In the genomic region with DNA sequence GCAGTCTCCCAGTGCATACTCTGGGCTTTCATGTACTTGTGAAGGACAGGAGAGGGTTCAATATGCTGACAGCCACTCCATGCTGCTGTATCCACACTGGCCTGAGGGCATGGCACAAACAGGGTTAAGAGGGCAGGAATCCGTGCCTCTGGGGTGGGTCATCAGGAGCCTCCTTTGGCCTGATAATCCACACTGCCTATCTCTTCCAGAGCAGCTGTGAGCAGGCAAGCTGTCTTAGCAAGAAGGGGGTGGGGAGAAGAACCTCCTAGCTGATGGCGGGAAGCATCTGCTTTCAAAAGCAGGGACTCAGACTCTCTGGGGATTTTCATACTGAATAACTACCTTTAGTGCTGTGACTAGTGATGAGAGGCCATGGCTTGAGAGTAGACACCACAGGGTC, we compare ENCODE assay signal across 15 mouse cellular contexts. TPM values are rescaled to one million over a fixed set of nuclear protein-coding genes. Genes with fewer than 3 reads are reported as not detected.
DNase-seq lines count a peak whose midpoint lies in the region; ATAC-seq and TF ChIP-seq lines count a peak whose summit lies in the region.
"Had no signal": no experiment of that assay in that cellular context is flagged by ENCODE, and none has a peak within 500 bp of the region (broad histone marks: within the 10 kb centered on the region; RNA-seq: fewer than 3 reads in every experiment).

No protein-coding gene starts in this region.

- TF ChIP-seq POLR2A in cerebellum, adult 2 months (IDR thresholded peaks at IDR 0.05; ENCODE audit: borderline replicate concordance, insufficient read depth, low read length) = no peak

- peak; percentile 92 for DNase-seq in heart, embryonic 10.5 days (ENCODE audit: low spot score)
- DNase-seq in heart, postnatal 10 days = no peak
- peak; percentile 38 for DNase-seq in G1E (ENCODE audit: low spot score)
- no peak for DNase-seq in cerebellum, adult 2 months
- DNase-seq in Muller cell, postnatal 12 days (ENCODE audit: inconsistent ontology term) = no peak
- DNase-seq: adrenal gland, postnatal 14 days; cerebellum, adult 11-12 months; embryo, embryonic 11 days; thymus, adult 18-20 months had no signal

- intact Hi-C loops in heart, postnatal 10 days (cut with DNase I) = no loop called here

- peaks cover 24% of the 10 kb centered on the region for H3K4me1 ChIP-seq in heart, embryonic 10.5 days
- H3K4me1 ChIP-seq in G1E (ENCODE audit: insufficient read depth, low read depth, low read length) = peaks cover 85% of the 10 kb centered on the region
- H3K4me1 ChIP-seq in cerebellum, adult 2 months (ENCODE audit: control insufficient read depth, insufficient read depth, low read length) = no peaks in the 10 kb centered on the region
- H3K4me1 ChIP-seq: lung, embryonic 15.5 days had no signal

- H3K9me3 ChIP-seq in heart, embryonic 10.5 days = no peaks in the 10 kb centered on the region
- H3K9me3 ChIP-seq in G1E (replicated peaks) = no peaks in the 10 kb centered on the region
- H3K9me3 ChIP-seq: lung, embryonic 15.5 days; megakaryocyte, embryonic 14.5 days had no signal

- TF ChIP-seq CTCF in G1E (IDR thresholded peaks at IDR 0.05; ENCODE audit: low read depth, low read length) = no peak
- TF ChIP-seq CTCF in cerebellum, adult 2 months (IDR thresholded peaks at IDR 0.05; ENCODE audit: borderline replicate concordance, insufficient read depth, low read depth, low read length) = no peak

- WGBS in heart, embryonic 10.5 days = 8% methylated on average over 2 of the region's 2 CpGs
- 48% methylated on average over 2 of the region's 2 CpGs for WGBS in cerebellum, adult 2 months

- no peaks in the 10 kb centered on the region for H3K27me3 ChIP-seq in heart, embryonic 10.5 days (ENCODE audit: insufficient read depth, poor library complexity, severe bottlenecking)
- no peaks in the 10 kb centered on the region for H3K27me3 ChIP-seq in G1E (ENCODE audit: insufficient read depth, low read length)
- no peaks in the 10 kb centered on the region for H3K27me3 ChIP-seq in cerebellum, adult 2 months (ENCODE audit: control insufficient read depth, insufficient read depth, low read length)
- H3K27me3 ChIP-seq: lung, embryonic 15.5 days; megakaryocyte, embryonic 14.5 days had no signal

- peak overlapping the region; percentile 72; the same call in 1 of the 2 replicates for H3K27ac ChIP-seq in heart, embryonic 10.5 days
- no peak overlapping the region for H3K27ac ChIP-seq in cerebellum, adult 2 months (ENCODE audit: insufficient read depth, low read length)
- H3K27ac ChIP-seq: layer of hippocampus, adult 2 months; lung, embryonic 15.5 days had no signal

- ATAC-seq in G1E (ENCODE audit: extremely low read depth, insufficient number of reproducible peaks, low FRiP score, poor library complexity, severe bottlenecking) = peak; percentile 12; the same call in 1 of the 2 replicates
- ATAC-seq in erythroid progenitor cell, adult 5-6 weeks (replicated peaks; ENCODE audit: low FRiP score, poor library complexity, severe bottlenecking) = peak; percentile 74
- ATAC-seq in megakaryocyte-erythroid progenitor cell, adult 5-6 weeks (replicated peaks; ENCODE audit: low FRiP score, low TSS enrichment, poor library complexity, severe bottlenecking) = peak; percentile 72
- no peak for ATAC-seq in cerebellum, adult (ENCODE audit: insufficient number of reproducible peaks, low FRiP score, low TSS enrichment)

- H3K36me3 ChIP-seq in heart, embryonic 10.5 days = no peaks in the 10 kb centered on the region
- peaks cover 8% of the 10 kb centered on the region for H3K36me3 ChIP-seq in G1E (replicated peaks)
- H3K36me3 ChIP-seq: lung, embryonic 15.5 days had no signal

- H3K4me3 ChIP-seq in heart, embryonic 10.5 days = no peak overlapping the region
- H3K4me3 ChIP-seq in G1E (ENCODE audit: low read depth, low read length) = no peak overlapping the region; the same call in 1 of the 2 replicates
- no peak overlapping the region for H3K4me3 ChIP-seq in cerebellum, adult 2 months (replicated peaks; ENCODE audit: insufficient read depth, low read depth, low read length)
- H3K4me3 ChIP-seq: layer of hippocampus, adult 2 months; lung, embryonic 15.5 days; megakaryocyte, embryonic 14.5 days had no signal

RNA-seq across cellular contexts. Expression of gene Eral1, which starts 14.3 kb away (rescaled TPM):
- 30.7 and 35.6 TPM in 2 replicates for polyA plus RNA-seq in heart, embryonic 10.5 days (2016; fragmentation: Nextera tagmentation; extraction: Ambion mirVana)
- 10 to 100 TPM; 22.8 to 23.6 TPM for total RNA-seq in heart, postnatal 10 days (2021)
- total RNA-seq in G1E (2014; fragmentation: Nextera tagmentation) (60.3 and 65.4 TPM in 2 replicates), G1E (2017) (35.0 and 35.7 TPM in 2 replicates)
- polyA plus RNA-seq in G1E (2012) = 5.0 and 8.7 TPM in 2 replicates
- 4.0 and 5.0 TPM in 2 replicates for total RNA-seq in erythroid progenitor cell, adult 5-6 weeks (2015; ENCODE audit: low replicate concordance)
- total RNA-seq in erythroid progenitor cell, adult 5-6 weeks (2017; ENCODE audit: low replicate concordance) = 3.6 and 6.7 TPM in 2 replicates
- total RNA-seq in megakaryocyte-erythroid progenitor cell, adult 5-6 weeks (2014; fragmentation: Nextera tagmentation) = 26.2 and 32.2 TPM in 2 replicates
- total RNA-seq in megakaryocyte-erythroid progenitor cell, adult 5-6 weeks (2017) = 34.9 and 36.6 TPM in 2 replicates
- 34.0 and 35.8 TPM in 2 replicates for polyA plus RNA-seq in cerebellum, adult 2 months (2012; rRNA removed)

RNA-seq across cellular contexts. Expression of gene Flot2, which starts 28.2 kb away (rescaled TPM):
- polyA plus RNA-seq in heart, embryonic 10.5 days (2016; fragmentation: Nextera tagmentation; extraction: Ambion mirVana) = 72.0 and 81.4 TPM in 2 replicates
- 10 to 100 TPM; 85.1 to 90.8 TPM for total RNA-seq in heart, postnatal 10 days (2021)
- total RNA-seq in G1E (2014; fragmentation: Nextera tagmentation) (18.0 and 19.4 TPM in 2 replicates), G1E (2017) (20.6 and 21.3 TPM in 2 replicates)
- polyA plus RNA-seq in G1E (2012) = 13.8 and 15.6 TPM in 2 replicates
- total RNA-seq in erythroid progenitor cell, adult 5-6 weeks (2015; ENCODE audit: low replicate concordance) = 15.1 and 24.7 TPM in 2 replicates
- total RNA-seq in erythroid progenitor cell, adult 5-6 weeks (2017; ENCODE audit: low replicate concordance) = 13.1 and 17.6 TPM in 2 replicates
- 19.2 and 19.7 TPM in 2 replicates for total RNA-seq in megakaryocyte-erythroid progenitor cell, adult 5-6 weeks (2014; fragmentation: Nextera tagmentation)
- total RNA-seq in megakaryocyte-erythroid progenitor cell, adult 5-6 weeks (2017) = 23.2 and 23.6 TPM in 2 replicates
- 134 and 135 TPM in 2 replicates for polyA plus RNA-seq in cerebellum, adult 2 months (2012; rRNA removed)

RNA-seq across cellular contexts. Expression of gene Fam222b, which starts 28.6 kb away (rescaled TPM):
- 24.0 and 25.5 TPM in 2 replicates for polyA plus RNA-seq in heart, embryonic 10.5 days (2016; fragmentation: Nextera tagmentation; extraction: Ambion mirVana)
- 10 to 100 TPM; 15.0 to 17.0 TPM for total RNA-seq in heart, postnatal 10 days (2021)
- total RNA-seq in G1E (2014; fragmentation: Nextera tagmentation) (14.1 and 18.1 TPM in 2 replicates), G1E (2017) (1.5 and 1.9 TPM in 2 replicates)
- 28.9 and 30.3 TPM in 2 replicates for polyA plus RNA-seq in G1E (2012)
- total RNA-seq in erythroid progenitor cell, adult 5-6 weeks (2015; ENCODE audit: low replicate concordance) = 2.9 and 4.3 TPM in 2 replicates
- total RNA-seq in erythroid progenitor cell, adult 5-6 weeks (2017; ENCODE audit: low replicate concordance) = 0.45 and 1.5 TPM in 2 replicates
- total RNA-seq in megakaryocyte-erythroid progenitor cell, adult 5-6 weeks (2014; fragmentation: Nextera tagmentation) = 10.2 and 14.3 TPM in 2 replicates
- 1.8 and 3.9 TPM in 2 replicates for total RNA-seq in megakaryocyte-erythroid progenitor cell, adult 5-6 weeks (2017)
- polyA plus RNA-seq in cerebellum, adult 2 months (2012; rRNA removed) = 23.0 and 23.5 TPM in 2 replicates

RNA-seq across cellular contexts. Expression of gene Dhrs13, which starts 33.8 kb away (rescaled TPM):
- 14.6 and 16.5 TPM in 2 replicates for polyA plus RNA-seq in heart, embryonic 10.5 days (2016; fragmentation: Nextera tagmentation; extraction: Ambion mirVana)
- 1 to 10 TPM; 4.9 to 7.4 TPM for total RNA-seq in heart, postnatal 10 days (2021)
- total RNA-seq in G1E (2014; fragmentation: Nextera tagmentation) = 7.2 and 11.0 TPM in 2 replicates
- 9.2 and 10.0 TPM in 2 replicates for total RNA-seq in G1E (2017)
- 6.9 and 7.9 TPM in 2 replicates for polyA plus RNA-seq in G1E (2012)
- total RNA-seq in erythroid progenitor cell, adult 5-6 weeks (2015; ENCODE audit: low replicate concordance) = 10.1 and 10.8 TPM in 2 replicates
- 7.1 and 10.8 TPM in 2 replicates for total RNA-seq in erythroid progenitor cell, adult 5-6 weeks (2017; ENCODE audit: low replicate concordance)
- 11.8 and 14.4 TPM in 2 replicates for total RNA-seq in megakaryocyte-erythroid progenitor cell, adult 5-6 weeks (2014; fragmentation: Nextera tagmentation)
- 9.7 and 14.2 TPM in 2 replicates for total RNA-seq in megakaryocyte-erythroid progenitor cell, adult 5-6 weeks (2017)
- 18.8 and 19.5 TPM in 2 replicates for polyA plus RNA-seq in cerebellum, adult 2 months (2012; rRNA removed)

Comparison
In these comparisons a context has a peak if more than half of its experiments do, and no peak if none do; other contexts are left out.
1. DNase-seq: peak in heart, embryonic 10.5 days (single experiment) and G1E (single experiment); none in heart, postnatal 10 days (0 of 2), cerebellum, adult 2 months (0 of 2) and Muller cell, postnatal 12 days (single experiment).